Mouse (Mus musculus): ENCODE data around the gene Dbnl.

GRCm38 (mm10) chr11:5744951-5745350, 43.3 kb upstream of the Dbnl start:
- TF ChIP-seq CTCF (IDR thresholded peaks at IDR 0.05; ENCODE audit: low read depth) (no peak), EP300 (IDR thresholded peaks at IDR 0.05; ENCODE audit: low read depth) (no peak)

Measured in liver, postnatal 0 days (tissue).